Mouse (Mus musculus): ENCODE results near the gene Gm17581. TPM values are rescaled to one million over a fixed set of nuclear protein-coding genes. Genes with fewer than 3 reads are reported as not detected.

The Gm17581 gene
- polyA plus RNA-seq (2012; rRNA removed) = not detected in 2 replicates

GRCm38 (mm10) chr2:155735766-155736165 lies at the start of gene Gm17581:
Gene Gm17581 (minus strand): TSS chr2:155735866.

GRCm38 (mm10) chr2:155774927-155775684 lies 39.4 kb upstream of the Gm17581 start, which contains the start of gene Mmp24:
Gene Mmp24 (plus strand): TSS chr2:155775342.

GRCm38 (mm10) chr2:155751014-155751786 lies 15.5 kb upstream of the Gm17581 start, which contains the start of gene Procr:
Gene Procr (plus strand): TSS chr2:155751117.

GRCm38 (mm10) chr2:155729158-155729645 lies 6.5 kb downstream of the Gm17581 start, which contains the start of gene Edem2:
Gene Edem2 (minus strand): TSS chr2:155729475.

GRCm38 (mm10) chr2:155691723-155692493 lies 43.8 kb downstream of the Gm17581 start, which contains the start of gene Trpc4ap:
Gene Trpc4ap (minus strand): TSS chr2:155692384.

Other genes with a start within 250 kb of the Gm17581 start
- gene Acss2, start 217.9 kb downstream of the Gm17581 start, polyA plus RNA-seq (2012; rRNA removed) = 29.8 and 33.9 TPM in 2 replicates
- gene Ggt7, start 217.6 kb downstream of the Gm17581 start, polyA plus RNA-seq (2012; rRNA removed) = 151 and 168 TPM in 2 replicates
- 8.3 TPM in 2 replicates for gene Gss, start 143.1 kb downstream of the Gm17581 start, polyA plus RNA-seq (2012; rRNA removed)
- 0.54 and 2.7 TPM in 2 replicates for gene Myh7b, start 124.7 kb downstream of the Gm17581 start, polyA plus RNA-seq (2012; rRNA removed)
- 158 and 171 TPM in 2 replicates for gene Trpc4ap, start 43.5 kb downstream of the Gm17581 start, polyA plus RNA-seq (2012; rRNA removed)
- 75.1 and 76.4 TPM in 2 replicates for gene Edem2, start 6.4 kb downstream of the Gm17581 start, polyA plus RNA-seq (2012; rRNA removed)
- 2.1 TPM in 2 replicates for gene Procr, start 15.3 kb upstream of the Gm17581 start, polyA plus RNA-seq (2012; rRNA removed)
- 86.0 and 89.4 TPM in 2 replicates for gene Mmp24, start 39.5 kb upstream of the Gm17581 start, polyA plus RNA-seq (2012; rRNA removed)
- 34.6 and 35.2 TPM in 2 replicates for gene BC029722, start 83.6 kb upstream of the Gm17581 start, polyA plus RNA-seq (2012; rRNA removed)
- gene Eif6, start 91.1 kb upstream of the Gm17581 start, polyA plus RNA-seq (2012; rRNA removed) = 75.0 and 88.9 TPM in 2 replicates
- not detected in 2 replicates for gene Fam83c, start 99.0 kb upstream of the Gm17581 start, polyA plus RNA-seq (2012; rRNA removed)
- 52.4 and 54.0 TPM in 2 replicates for gene Uqcc1, start 194.4 kb upstream of the Gm17581 start, polyA plus RNA-seq (2012; rRNA removed)
- not detected in 2 replicates for gene Gm15557, start 204.9 kb upstream of the Gm17581 start, polyA plus RNA-seq (2012; rRNA removed)
- 1.2 and 1.6 TPM in 2 replicates for gene Gdf5, start 209.5 kb upstream of the Gm17581 start, polyA plus RNA-seq (2012; rRNA removed)
- gene Cep250, start 220.6 kb upstream of the Gm17581 start, polyA plus RNA-seq (2012; rRNA removed) = 20.5 and 20.6 TPM in 2 replicates

Data from central nervous system, embryonic 18 days (tissue).